Mouse (Mus musculus) gastrocnemius, adult 2 months (tissue): ENCODE measurements around the gene Tyms. TPM values are rescaled to one million over a fixed set of nuclear protein-coding genes. Genes with fewer than 3 reads are reported as not detected.

Experiments
- DNase-seq: peaks from one replicate; pipeline ENCODE4 v3.0.0; 2022
- H3K27ac ChIP-seq: fragments of 200-600 bp; 2 replicates; pipeline ENCODE4 v1.8.1; 2022; ENCODE audit warnings: mild to moderate bottlenecking
- H3K4me3 ChIP-seq: fragments of 200-600 bp; 2 replicates; pipeline ENCODE4 v1.8.1; 2022; ENCODE audit warnings: mild to moderate bottlenecking, moderate library complexity
- CTCF ChIP-seq: fragments of 200-600 bp; IDR thresholded peaks from 2 replicates; pipeline ENCODE4 v1.8.1; 2022; ENCODE audit warnings: antibody characterized with exemption, mild to moderate bottlenecking, moderate library complexity
- intact Hi-C: fragments of 180-260 bp; cut with DNase I; formaldehyde crosslinking; loops from one replicate; pipeline ENCODE4 v1.15.1; 2025
- long read RNA-seq, 2 experiments: library from polyadenylated mRNA; stranded (forward); transcript quantifications; one replicate each; pipeline ENCODE4 v2.0.0; 2021
- total RNA-seq, 2 experiments: library from RNA; stranded (reverse); gene quantifications; 2 replicates each; pipeline ENCODE4 v1.2.3; 2021

The Tyms gene
- total RNA-seq, result 1 to 10 TPM; 1.7 to 2.0 TPM
- long read RNA-seq, experiment 1, partial matches to known transcripts, result 0 of 2 reads
- long read RNA-seq, experiment 1, other reads (novel, unspliced or antisense), result 1 of 2 reads
- long read RNA-seq, experiment 2, partial matches to known transcripts, result 0 of 2 reads
- long read RNA-seq, experiment 2, other reads (novel, unspliced or antisense), result 0 of 2 reads

GRCm38 (mm10) chr5:30072825-30073821, at the start of gene Tyms:
TSS of gene Tyms (minus strand) at chr5:30073617.
- peak; percentile 16; the same call in 1 of the 2 replicates for TF ChIP-seq CTCF
- DNase-seq, result peak; percentile 82
- H3K27ac ChIP-seq, result peak within 1 kb of the TSS; percentile 80
- intact Hi-C loops, result no loop called here
- H3K4me3 ChIP-seq, result peak within 1 kb of the TSS; percentile 87

GRCm38 (mm10) chr5:30122481-30122880, 49.1 kb upstream of the Tyms start:
- Histone ChIP-seq H3K27ac (no peak overlapping the region), H3K4me3 (no peak overlapping the region)
- intact Hi-C loops, result no loop called here
- DNase-seq, result no peak
- no peak for TF ChIP-seq CTCF

- Histone ChIP-seq H3K27ac (no peak overlapping the region), H3K4me3 (no peak overlapping the region)
- intact Hi-C loops, result no loop called here
- DNase-seq, result no peak
- TF ChIP-seq CTCF, result no peak
Measured at GRCm38 (mm10) chr5:30120106-30120505, 46.7 kb upstream of the Tyms start.

GRCm38 (mm10) chr5:30119163-30119562, 45.7 kb upstream of the Tyms start:
- no peak for TF ChIP-seq CTCF
- no peak for DNase-seq
- Histone ChIP-seq H3K27ac (no peak overlapping the region), H3K4me3 (no peak overlapping the region)
- intact Hi-C loops, result loop anchor here (10.0 kb wide), 1 partner anchor 294 kb away; no protein-coding TSS in a partner anchor

- no peak for TF ChIP-seq CTCF
- H3K27ac ChIP-seq, result no peak overlapping the region
- intact Hi-C loops, result loop anchor here (10.0 kb wide), 1 partner anchor 293 kb away; no protein-coding TSS in a partner anchor
- H3K4me3 ChIP-seq, result no peak overlapping the region
- DNase-seq, result no peak
Measured at GRCm38 (mm10) chr5:30118018-30118417, 44.6 kb upstream of the Tyms start.

- no peak overlapping the region for H3K27ac ChIP-seq
- intact Hi-C loops, result loop anchor here (10.0 kb wide), 1 partner anchor 291 kb away; no protein-coding TSS in a partner anchor
- TF ChIP-seq CTCF, result peak; percentile 7; the same call in 1 of the 2 replicates
- DNase-seq, result no peak
- H3K4me3 ChIP-seq, result no peak overlapping the region
Measured at GRCm38 (mm10) chr5:30115718-30116117, 42.3 kb upstream of the Tyms start.

- intact Hi-C loops, result loop anchor here (10.0 kb wide), 1 partner anchor 290 kb away; no protein-coding TSS in a partner anchor
- Histone ChIP-seq H3K4me3 (peak overlapping the region; percentile 71), H3K27ac (no peak overlapping the region)
- no peak for TF ChIP-seq CTCF
- DNase-seq, result no peak
Measured at GRCm38 (mm10) chr5:30114761-30115140, 41.3 kb upstream of the Tyms start.

- Histone ChIP-seq H3K27ac (no peak overlapping the region), H3K4me3 (peak overlapping the region; percentile 71)
- intact Hi-C loops, result loop anchor here (10.0 kb wide), 1 partner anchor 289 kb away; no protein-coding TSS in a partner anchor
- peak; percentile 75 for DNase-seq
- TF ChIP-seq CTCF, result peak; percentile 70
Measured at GRCm38 (mm10) chr5:30113881-30114760, 40.7 kb upstream of the Tyms start.

GRCm38 (mm10) chr5:30112533-30113068, 39.2 kb upstream of the Tyms start:
- TF ChIP-seq CTCF, result peak; percentile 11; the same call in 1 of the 2 replicates
- intact Hi-C loops, result loop anchor here (10.0 kb wide), 1 partner anchor 288 kb away; no protein-coding TSS in a partner anchor
- DNase-seq, result no peak
- no peak overlapping the region for H3K4me3 ChIP-seq
- H3K27ac ChIP-seq, result no peak overlapping the region

GRCm38 (mm10) chr5:30111771-30112170, 38.4 kb upstream of the Tyms start:
- DNase-seq, result no peak
- no peak overlapping the region for H3K4me3 ChIP-seq
- intact Hi-C loops, result loop anchor here (10.0 kb wide), 1 partner anchor 287 kb away; no protein-coding TSS in a partner anchor
- TF ChIP-seq CTCF, result no peak
- H3K27ac ChIP-seq, result no peak overlapping the region

GRCm38 (mm10) chr5:30111126-30111525, 37.7 kb upstream of the Tyms start:
- DNase-seq, result no peak
- TF ChIP-seq CTCF, result no peak; the same call in 1 of the 2 replicates
- Histone ChIP-seq H3K27ac (no peak overlapping the region), H3K4me3 (peak overlapping the region; percentile 54)
- intact Hi-C loops, result loop anchor here (10.0 kb wide), 1 partner anchor 286 kb away; no protein-coding TSS in a partner anchor
